Mouse (Mus musculus): ENCODE results near the gene Atp6v0e2.
A peak's percentile ranks its signal among the peaks of the same experiment; 100 is the strongest.
"Not testable (repeated sequence)": the region's sequence is repeated elsewhere in the genome, so short reads cannot be mapped to it uniquely, and the experiment has no call there.

Atp6v0e2 gene

DNA sequence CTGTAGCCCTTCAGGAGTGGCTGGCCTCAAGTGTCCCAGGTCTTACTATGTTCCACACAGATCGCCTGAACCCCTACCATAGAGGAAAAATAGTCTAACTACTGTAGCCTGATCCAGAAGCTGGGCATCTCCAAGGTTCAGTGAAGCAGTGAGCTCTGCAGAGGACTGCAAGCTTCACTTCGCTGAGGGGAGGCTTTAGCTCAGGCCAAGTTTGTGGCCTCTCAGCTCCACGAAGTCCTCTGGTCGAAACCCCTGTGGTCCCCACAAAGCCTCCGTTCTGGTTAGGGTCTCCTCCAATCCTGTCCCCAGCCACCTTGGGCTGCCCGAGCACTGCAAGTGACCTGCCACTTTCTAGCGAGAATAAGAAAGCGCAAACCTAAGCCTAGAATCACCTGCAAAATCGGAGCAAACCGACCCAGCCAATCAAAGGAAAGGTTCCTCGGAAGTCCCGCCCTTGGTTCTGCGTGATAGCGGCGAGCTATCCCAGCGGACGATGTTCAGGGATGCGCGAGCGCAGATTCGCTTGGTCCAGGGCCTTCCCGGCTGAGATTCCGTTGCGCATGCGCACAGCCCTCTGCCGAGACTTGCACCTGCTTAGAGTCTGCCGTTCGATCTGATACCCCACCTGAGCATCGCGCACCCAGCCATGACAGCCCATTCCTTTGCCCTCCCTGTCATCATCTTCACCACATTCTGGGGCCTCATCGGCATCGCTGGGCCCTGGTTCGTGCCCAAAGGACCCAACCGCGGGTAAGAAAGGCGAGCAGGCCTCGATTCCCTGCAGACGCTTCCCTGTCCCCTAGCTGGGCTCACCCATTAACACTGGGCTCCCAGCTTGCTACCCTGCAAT is at the start of gene Atp6v0e2:
Gene Atp6v0e2, plus strand, starts transcription at position 511 of the 850 bp plus-strand sequence.
- DNase-seq, result peak; percentile 12 to 19

DNA sequence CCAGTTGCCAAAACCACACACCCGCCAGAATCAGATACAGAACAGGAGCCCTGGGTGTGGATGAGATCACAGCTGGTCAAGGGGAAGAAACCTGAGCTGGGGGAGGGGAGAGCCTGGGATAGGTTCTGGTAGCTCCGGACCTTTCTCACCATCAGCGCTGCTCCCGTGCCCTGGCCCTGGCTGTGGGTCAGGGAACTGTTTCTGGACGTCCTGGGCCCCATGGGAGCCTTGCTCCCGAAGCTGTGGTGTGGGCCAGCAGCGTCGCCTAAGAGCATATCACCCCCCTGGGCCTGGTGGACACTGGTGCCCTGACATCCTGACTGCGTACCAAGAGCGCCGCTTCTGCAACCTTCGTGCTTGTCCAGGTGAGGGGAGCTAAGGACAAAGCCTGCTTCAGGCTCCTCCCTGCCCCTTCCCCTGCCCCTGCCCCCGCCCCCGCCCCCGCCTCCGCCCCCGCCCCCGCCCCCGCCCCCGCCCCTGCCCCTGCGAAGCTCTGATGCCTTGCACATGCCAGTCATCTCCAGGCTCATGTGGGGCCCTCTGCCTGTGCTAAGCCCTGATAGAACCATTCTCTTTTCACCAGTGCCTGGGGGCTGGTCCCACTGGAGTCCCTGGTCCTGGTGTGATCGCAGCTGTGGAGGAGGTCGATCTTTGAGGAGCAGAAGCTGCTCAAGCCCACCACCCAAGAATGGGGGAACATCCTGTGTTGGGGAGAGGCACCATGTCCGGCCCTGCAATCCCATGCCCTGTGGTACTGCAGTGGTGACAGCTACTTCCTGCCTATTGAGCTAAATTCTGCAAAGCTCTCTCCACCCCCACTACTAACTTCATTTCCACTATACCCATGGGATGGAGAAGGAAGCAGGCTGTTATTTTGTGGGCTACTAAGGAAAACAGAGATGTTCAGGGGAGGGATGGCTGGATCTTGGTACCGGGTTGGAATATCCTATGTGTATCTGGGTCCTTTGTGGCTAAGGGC is 49.4 kb upstream of the Atp6v0e2 start:
- no peak for DNase-seq

DNA sequence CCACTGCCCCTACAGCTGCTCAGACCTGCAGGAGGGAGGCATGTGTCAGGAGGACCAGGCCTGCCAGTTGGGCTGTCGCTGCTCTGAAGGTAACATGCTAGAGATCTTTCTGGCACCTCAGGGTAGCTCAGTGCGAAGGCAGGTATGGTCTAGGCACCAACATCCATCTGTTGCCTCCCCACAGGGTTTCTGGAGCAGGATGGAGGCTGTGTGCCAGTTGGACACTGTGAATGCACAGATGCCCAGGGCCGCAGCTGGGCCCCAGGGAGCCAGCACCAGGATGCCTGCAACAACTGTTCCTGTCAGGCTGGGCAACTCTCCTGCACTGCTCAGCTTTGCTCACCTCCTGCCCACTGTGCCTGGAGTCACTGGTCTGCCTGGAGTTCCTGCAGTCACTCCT is 47.7 kb upstream of the Atp6v0e2 start:
- DNase-seq, result no peak

DNA sequence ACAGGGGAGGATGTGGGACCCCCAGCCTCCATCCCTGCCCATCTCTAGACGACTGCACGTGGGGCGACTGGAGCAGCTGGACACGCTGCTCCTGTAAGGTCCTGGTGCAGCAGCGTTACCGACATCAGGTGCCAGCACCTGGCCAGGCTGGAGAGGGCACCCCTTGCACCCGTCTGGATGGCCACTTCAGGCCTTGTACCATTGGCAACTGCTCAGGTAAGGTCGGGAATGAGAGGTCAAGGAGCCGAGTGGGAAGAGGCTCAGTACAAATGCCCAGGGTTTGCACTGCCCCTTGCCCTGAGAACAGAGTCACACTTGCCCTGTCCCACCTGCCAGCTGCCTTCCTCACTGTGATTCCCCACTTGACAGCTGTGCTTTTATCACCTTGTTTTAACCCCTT is 46.1 kb upstream of the Atp6v0e2 start:
- DNase-seq, result no peak

DNA sequence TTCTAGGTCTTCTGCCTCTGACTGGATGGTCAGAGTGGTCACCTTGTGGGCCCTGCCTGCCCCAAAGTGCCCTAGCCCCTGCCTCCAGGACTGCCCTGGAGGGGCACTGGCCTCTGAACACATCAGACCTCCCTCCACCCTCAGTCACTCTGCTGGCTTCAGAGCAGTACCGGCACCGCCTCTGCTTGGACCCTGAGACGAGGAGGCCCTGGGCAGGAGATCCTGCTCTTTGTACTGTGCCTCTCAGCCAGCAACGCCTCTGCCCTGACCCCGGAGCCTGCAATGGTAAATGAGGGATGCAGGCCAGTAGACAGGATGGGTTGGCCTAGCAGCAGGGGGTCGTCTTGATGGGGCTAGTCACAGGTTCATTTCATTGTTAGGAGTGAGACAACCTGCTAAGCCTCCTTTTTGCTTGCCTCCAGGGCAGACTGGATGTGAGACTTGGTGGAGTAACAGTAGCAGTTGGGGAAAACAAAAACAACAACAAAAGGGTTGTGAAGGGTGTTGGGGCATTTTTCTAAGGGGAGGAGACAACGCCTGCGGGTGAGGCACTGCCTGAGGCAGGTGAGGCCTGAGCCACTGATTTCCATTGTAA is 44.2 kb upstream of the Atp6v0e2 start:
- DNase-seq, result no peak

DNA sequence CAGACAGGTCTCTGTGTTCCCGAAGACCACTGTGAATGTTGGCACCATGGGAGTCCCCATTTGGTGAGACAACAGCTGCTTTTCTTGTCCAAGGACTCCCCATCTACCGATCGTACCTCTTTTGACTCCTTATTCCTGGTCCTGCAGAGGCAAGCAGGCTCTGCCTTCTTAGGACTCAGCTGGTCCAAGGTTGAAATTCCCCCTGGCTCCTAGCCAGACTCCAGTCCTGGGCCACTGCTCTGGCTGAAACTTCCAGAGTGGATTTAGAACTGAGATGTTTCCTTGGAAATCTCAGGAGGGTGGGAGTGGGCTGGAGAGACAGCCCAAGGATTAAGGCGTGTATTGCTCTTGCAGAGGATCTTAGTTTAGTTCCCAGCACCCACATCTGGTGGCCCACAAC is 39.9 kb upstream of the Atp6v0e2 start:
- DNase-seq, result no peak

DNA sequence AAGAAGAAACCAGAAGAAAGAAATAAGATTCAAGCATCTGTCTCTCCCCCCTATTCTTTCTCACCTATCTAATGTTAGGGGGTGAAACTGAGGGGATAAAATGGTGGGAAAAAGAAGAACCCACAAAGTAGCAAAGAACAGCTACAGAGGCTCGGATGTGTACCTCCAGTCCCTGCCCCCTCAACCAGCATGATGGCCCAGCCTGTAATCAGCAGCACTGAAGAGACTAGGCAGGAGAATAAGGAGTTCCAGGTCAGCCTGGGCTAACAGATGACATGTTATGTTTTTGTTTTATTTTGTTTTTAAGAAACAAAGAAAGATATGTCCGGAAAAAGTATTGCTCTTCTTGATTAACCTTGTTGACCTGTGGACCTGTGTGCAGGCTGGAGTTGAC is 33.6 kb upstream of the Atp6v0e2 start:
- no peak for DNase-seq

DNA sequence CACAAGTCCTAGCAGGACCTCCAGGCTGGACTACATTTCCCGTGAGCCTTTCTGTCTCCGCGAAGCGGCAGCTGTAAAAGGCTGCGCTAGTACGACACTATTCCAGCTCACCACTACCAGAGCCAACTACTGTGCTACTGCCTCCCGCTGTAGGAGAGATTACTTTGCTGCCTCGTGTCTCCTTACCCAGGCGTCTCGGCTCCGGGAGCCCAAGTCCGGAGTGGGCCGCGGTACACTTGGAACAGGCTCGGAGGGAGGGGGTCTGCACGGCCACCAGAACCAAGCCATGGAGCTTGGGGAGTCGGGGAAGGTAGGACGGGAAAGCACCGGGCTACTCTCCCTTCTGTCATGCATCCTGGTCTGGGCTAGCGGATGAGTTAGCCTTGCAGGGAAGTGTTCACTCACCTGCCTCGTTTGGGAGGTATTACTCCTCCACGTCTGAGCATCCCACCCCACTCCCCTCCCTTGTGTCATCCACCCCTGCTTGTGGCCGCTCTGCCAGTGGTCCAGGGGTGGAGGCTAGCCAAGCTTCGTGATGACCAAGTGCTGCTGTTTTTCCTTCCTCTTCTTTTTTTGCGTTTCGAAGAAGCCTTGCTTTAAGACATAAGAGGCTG is 33.1 kb upstream of the Atp6v0e2 start:
- DNase-seq, result peak; percentile 52 to 54

DNA sequence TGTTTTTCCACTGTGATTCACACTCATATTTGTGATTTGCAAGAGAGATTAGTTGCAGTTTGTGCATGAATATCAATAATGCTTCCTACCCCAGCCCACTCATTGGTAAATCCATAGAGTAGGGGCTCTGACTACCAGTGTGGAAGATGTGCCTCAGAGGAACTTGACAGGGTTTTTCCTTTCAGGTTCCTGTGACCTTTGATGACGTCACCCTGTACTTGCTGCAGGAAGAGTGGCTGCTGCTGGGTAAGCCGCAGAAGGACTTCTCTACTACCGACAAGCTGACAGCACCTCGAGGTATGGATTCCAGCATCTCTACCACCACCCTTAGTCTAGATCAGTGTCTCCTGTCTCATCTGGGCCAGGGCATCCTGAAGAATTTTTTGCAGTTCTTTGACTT is 29.3 kb upstream of the Atp6v0e2 start:
- DNase-seq, result no peak

DNA sequence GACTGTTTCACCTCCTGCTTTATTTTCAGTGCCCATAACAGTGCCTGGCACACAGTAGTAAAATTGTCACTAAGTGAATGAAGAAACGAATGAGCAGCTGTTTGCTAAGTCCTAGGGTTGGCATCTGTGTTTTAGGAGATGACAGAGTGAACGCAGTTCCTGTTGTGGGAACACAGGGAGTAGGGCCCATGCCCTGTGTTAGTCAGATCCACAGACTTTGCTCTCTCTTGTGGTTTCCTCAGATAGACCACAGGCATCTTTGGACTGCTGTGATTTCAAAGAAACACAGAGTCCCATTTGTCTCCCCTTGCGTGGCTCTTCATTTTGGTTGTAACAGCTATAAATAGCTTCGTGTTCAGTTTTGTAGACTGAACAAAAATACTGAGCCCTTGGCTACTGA is 27.0 kb upstream of the Atp6v0e2 start:
- DNase-seq, result no peak

DNA sequence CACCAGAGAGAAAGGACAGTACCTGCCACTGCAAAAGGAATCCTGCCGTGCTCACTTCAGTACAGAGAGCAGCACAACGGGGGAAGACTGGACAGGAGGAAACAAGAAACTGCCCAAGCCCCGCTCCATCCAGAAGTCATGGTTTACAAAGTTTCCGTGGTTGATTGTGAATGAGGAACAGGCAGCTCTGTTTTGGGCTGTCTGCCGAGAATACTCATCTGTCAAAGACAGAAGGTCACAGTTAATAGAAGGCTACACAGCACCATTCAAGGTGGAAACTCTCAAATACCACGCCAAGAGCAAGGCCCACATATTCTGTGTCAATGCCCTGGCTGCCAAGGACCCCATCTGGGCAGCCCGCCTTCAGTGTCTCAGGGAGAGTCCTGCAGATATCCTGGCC is 25.6 kb upstream of the Atp6v0e2 start:
- no peak for DNase-seq

DNA sequence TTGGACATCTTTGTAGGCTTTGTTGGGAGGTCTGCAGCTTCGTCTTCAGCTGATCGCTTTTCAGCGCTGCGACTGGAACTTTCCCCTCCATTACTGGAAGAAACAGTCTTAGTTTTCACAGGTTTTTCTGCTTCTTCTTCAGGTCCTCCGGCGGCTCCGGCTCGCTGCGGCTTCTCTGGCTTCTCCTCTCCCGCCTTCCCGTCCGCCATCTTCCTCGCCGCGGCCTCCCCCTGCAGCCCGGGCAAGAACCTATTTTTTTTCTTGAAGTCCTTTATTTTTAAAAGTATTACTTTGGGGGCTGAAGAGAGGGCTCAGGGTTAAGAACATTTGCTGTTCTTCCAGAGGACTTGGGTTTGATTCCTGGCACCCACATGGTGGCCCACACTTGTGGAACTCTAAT is 12.5 kb upstream of the Atp6v0e2 start:
- DNase-seq, result not testable (repeated sequence)

DNA sequence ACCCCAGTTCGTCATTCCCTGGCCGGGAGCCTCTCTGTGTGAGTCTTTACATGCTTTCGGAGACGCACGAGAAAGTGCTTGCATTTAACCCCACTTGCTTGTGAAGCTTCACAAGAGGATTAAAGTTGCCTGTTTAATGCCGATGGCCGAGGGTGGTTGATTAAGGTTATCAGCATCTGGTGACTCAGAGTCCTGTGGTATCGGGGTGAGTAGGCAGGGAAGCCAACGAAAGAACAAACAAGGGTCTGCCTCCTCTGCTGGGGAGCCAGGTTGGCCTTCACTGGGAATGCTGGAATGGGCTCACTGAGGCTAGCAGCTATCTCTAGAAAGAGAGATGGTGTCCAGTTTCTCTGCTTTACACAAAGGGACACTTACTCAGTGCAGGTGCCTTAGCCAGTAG is 9.5 kb upstream of the Atp6v0e2 start:
- DNase-seq, result no peak

DNA sequence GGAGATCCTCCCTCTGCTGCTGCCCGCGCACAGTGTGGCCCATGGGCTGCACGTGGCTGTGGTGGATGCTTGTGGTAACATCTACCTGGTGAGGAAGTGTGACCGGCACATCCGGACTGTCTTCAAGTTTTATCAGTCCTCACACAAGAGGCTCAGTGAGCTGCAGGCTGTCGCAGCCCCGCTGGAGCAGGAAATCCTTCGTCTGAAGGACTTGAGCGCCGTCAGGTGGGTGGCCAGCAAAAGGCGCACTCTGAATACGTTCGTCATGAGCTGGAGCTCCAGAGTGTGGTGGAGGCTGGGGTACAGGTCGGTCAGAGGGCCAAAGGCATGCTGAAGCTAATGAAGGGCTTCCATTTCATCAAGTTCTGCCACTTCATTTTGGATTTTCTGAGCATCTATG is 8.2 kb upstream of the Atp6v0e2 start:
- no peak for DNase-seq

DNA sequence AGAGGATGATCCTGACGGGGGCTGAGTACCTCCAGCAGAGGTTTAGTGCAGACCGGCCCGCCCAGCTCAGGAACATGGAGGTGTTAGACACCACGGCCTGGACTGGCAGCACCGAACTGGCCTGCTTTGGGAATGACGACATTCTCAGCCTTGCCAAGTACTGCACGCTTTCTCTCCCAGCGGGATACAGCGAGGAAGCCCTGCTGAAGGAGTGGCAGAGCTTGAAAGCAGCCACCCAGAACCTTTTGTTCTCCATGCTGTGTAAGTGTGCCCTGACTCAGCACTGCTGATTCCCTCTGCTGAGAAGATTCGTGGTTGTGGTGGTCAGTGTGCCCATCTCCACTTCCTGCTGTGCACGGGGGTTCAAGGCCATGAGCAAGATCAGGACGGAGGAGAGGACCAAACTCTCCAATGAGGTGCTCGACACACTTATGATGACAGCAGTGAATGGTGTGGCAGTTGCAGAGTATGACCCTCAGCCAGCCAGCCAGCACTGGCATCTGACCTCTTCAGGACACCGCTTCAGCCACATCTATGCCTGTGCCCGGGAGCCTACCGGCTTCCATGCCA is 7.5 kb upstream of the Atp6v0e2 start:
- no peak for DNase-seq

DNA sequence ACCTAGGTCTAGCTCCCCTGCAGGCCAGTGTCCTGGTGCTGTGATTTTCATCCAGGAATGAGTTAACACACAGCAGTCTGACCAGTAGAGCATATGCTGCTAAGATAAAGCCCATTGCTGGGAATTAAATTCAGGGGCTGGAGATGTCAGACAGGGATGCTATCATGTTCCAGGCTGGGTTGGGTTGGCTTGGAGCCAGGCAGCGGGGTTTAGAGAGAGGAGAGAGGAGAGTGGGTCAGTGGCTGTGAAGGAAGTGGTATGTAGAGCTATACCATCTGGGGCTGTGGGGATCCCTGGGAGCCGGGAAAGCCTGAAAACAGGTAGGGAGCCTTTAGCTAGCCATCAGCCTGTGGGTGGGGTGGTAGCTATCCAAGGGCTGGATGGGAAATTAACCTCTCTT is 6.6 kb upstream of the Atp6v0e2 start:
- DNase-seq, result no peak

DNA sequence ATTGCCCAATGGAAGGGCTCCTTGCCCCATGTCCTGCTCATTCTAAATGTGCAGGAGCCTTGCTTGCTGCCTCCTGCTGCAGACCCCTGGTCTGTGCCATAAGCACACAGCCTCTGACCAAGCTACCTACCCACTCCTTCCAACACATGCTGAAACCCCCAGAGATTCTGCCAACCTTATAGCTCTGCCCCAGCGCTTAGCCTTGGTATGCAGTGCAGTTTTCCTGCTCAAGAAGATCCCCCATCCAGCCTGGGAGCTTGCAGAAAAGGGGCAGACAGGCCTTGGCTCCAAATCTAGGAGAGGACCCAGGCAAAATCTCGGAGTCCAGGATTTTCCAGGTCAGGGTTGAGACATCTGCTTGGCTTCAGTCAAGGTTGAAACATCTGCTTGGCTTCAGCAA is 3.9 kb upstream of the Atp6v0e2 start:
- DNase-seq, result no peak

DNA sequence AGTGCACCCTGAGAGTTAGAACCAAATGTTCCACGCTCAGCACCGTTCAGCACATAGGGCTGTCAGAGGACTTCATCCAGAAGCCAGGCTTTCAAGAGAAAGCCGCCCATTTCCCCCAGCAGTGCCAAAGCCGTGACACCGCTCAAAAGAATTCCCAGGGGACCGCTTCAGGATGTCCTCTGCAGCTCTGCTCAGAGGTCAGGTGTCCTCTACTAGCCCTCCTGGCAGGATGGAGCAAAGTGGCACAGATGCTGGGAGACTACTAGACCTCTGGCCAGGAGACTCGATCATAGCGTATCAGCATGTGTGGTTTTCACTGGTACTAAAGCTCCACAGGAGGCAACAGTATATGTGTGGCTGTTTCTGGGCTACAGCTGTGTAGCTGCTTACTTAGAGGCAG is 2.5 kb upstream of the Atp6v0e2 start:
- DNase-seq, result no peak

DNA sequence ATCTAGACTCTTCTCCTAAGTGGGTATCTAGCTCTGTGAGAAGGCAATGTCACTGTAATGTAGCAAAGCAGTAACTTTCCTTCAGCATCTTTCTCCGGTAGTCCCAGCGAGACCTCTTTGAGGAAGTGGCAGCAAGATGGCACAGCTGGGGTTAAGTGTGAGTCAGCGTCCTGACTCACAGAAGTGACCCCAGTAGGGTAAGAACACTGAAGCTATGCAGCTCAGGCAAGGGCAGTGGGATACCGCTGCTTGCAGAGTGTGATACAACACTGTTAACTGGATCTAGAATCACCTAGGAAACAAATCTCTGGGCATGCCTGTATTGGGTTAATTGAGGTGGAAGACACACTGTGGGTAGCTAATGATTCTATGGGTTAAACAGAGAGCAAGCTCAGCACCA is 1.3 kb upstream of the Atp6v0e2 start:
- no peak for DNase-seq

DNA sequence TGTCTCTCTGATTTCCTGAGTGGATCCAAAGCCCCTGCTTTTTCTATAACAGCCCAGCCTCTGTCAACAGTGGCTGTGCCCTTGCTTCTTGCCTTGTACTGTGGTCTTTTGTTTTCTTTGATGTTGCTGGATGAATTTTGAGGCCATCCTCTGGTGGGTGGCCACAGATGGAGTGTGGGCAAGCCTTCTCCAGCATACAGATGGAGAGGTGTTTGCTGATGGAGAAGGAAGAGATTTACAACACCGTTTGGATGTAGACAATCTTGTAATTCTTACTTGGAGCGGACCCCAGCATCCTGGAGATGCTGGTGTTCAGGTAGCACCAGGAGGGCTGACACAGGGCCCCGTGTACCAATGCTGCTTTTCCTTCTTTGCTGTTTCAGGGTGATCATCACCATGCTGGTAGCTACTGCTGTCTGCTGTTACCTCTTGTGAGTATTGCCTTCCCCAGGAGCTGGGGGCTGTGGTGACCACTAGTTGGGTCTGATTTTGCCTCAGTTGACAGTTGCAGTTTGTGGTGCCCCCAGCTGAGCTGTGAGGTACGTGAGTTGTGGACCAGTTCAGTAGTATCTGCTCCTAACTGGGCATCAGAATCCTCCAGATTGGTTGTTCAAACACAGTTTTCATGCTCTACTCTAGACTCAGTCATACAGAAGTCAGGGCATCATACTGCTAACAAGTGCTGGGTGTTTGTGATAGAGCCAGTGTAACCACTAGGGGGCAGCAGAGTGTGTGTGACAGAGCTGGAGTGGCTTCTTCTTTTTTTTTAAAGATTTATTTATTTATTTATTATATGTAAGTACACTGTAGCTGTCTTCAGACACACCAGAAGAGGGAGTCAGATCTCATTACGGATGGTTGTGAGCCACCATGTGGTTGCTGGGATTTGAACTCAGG is 1.7 kb downstream of the Atp6v0e2 start:
- DNase-seq, result peak; percentile 85

DNA sequence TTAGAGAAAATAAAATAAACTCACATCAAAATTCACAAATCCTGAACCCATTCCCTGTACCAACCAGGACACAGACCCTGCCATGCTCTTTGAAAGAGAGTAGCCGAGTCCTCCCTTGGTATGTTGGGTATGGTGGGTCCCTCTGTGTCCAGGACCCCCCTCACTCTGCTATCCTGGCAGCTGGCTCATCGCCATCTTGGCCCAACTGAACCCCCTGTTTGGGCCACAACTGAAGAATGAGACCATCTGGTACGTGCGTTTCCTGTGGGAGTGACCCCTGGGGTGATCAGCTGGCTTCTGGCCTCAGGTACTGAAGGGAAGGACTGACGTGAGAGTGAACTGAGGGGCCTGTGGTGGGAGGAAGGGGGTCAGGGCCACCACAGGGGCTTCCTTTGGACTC is 2.4 kb downstream of the Atp6v0e2 start:
- no peak for DNase-seq

DNA sequence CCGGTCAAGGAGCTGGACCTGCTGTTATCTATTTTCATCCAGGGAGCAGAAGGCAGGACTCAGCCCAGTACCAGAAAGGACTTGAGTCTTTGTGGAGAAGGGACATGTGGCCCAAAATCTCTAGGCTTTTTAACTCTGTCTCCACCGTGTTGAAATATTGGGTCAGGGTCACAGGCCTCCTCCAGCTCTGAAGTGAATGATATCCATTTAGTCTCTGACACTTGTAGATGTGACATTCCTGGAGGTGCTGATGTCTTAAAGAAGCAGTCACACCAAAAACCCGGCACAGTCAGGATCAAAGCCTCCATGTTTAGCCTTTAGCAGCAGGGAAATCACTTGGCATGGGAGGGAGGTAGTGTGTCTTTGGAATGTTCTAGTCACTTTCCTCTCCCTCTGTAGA is 3.3 kb downstream of the Atp6v0e2 start:
- DNase-seq, result no peak

All from B cell, adult 2 months (primary cell).